Mouse (Mus musculus) thymus, adult 2 months (tissue): ENCODE results near the gene Donson. TPM values are rescaled to one million over a fixed set of nuclear protein-coding genes. Genes with fewer than 3 reads are reported as not detected.

Experiments used
- DNase-seq: peaks from one replicate; pipeline ENCODE4 v3.0.0; 2021
- H3K27ac ChIP-seq: fragments of 200-500 bp; 2 replicates; pipeline ENCODE4 v1.5.1; 2012; ENCODE audit warnings: low read length, control low read depth; ENCODE audit not compliant: control insufficient read depth, insufficient read depth
- H3K27me3 ChIP-seq: fragments of 200-500 bp; 2 replicates; pipeline ENCODE4 v1.6.1; 2012; ENCODE audit warnings: mild to moderate bottlenecking, low read length, moderate library complexity, mixed read lengths; ENCODE audit not compliant: control insufficient read depth, insufficient read depth
- H3K36me3 ChIP-seq: fragments of 200-500 bp; 2 replicates; pipeline ENCODE4 v1.6.1; 2012; ENCODE audit warnings: mild to moderate bottlenecking, low read length, moderate library complexity; ENCODE audit not compliant: control insufficient read depth, insufficient read depth
- H3K4me1 ChIP-seq: fragments of 200-500 bp; replicated peaks from 2 replicates; pipeline ENCODE4 v1.6.1; 2012; ENCODE audit warnings: low read length; ENCODE audit not compliant: control insufficient read depth, insufficient read depth
- H3K4me3 ChIP-seq: fragments of 200-500 bp; 2 replicates; pipeline ENCODE4 v1.5.1; 2012; ENCODE audit warnings: mild to moderate bottlenecking, low read length, control low read depth, moderate library complexity; ENCODE audit not compliant: control insufficient read depth, insufficient read depth
- CTCF ChIP-seq: fragments of 200-500 bp; IDR thresholded peaks from 2 replicates; pipeline ENCODE4 v1.5.1; 2012; ENCODE audit warnings: mild to moderate bottlenecking, control low read depth, low read length, moderate library complexity, borderline replicate concordance; ENCODE audit not compliant: control insufficient read depth, poor library complexity, insufficient read depth; ENCODE audit errors: extremely low read depth
- POLR2A ChIP-seq: fragments of 200-500 bp; IDR thresholded peaks from 2 replicates; pipeline ENCODE4 v1.6.1; 2012; ENCODE audit warnings: mild to moderate bottlenecking, low read length, control low read depth, moderate library complexity; ENCODE audit not compliant: control insufficient read depth, poor library complexity, insufficient read depth; ENCODE audit errors: extremely low read depth
- WGBS: fragments of 180-500 bp; shearing (Covaris S2); methylation state at CpG from one replicate; pipeline ENCODE4 v1.1.7; 2018; 5-methylcytosine and 5-hydroxymethylcytosine counted together
- polyA plus RNA-seq: library from polyadenylated mRNA; depleted of rRNA; stranded (reverse); fragments of >200 nt; gene quantifications from 2 replicates; pipeline ENCODE4 v1.2.3, GENCODE M21; 2012

The Donson gene
- polyA plus RNA-seq, 1 experiment: 19.5 TPM

GRCm38 (mm10) chr16:91710241-91710640 is 21.7 kb upstream of the Donson start:
- no peak overlapping the region for H3K27ac ChIP-seq
- H3K4me1 ChIP-seq: no peaks in the 10 kb centered on the region
- TF ChIP-seq POLR2A: no peak
- TF ChIP-seq CTCF: no peak
- DNase-seq: no peak
- no peak overlapping the region for H3K4me3 ChIP-seq
- H3K36me3 ChIP-seq: no peaks in the 10 kb centered on the region
- 96% methylated on average over 7 of the region's 7 CpGs for WGBS
- no peaks in the 10 kb centered on the region for H3K27me3 ChIP-seq

GRCm38 (mm10) chr16:91704603-91705340 is 16.2 kb upstream of the Donson start:
- Histone ChIP-seq H3K27me3 (no peaks in the 10 kb centered on the region), H3K27ac (no peak overlapping the region), H3K4me1 (no peaks in the 10 kb centered on the region), H3K4me3 (no peak overlapping the region), H3K36me3 (peaks cover 4% of the 10 kb centered on the region; the same call in 1 of the 2 replicates)
- no peak for TF ChIP-seq POLR2A
- no peak for TF ChIP-seq CTCF
- no peak for DNase-seq
- WGBS: 95% methylated on average over 14 of the region's 14 CpGs

DNA sequence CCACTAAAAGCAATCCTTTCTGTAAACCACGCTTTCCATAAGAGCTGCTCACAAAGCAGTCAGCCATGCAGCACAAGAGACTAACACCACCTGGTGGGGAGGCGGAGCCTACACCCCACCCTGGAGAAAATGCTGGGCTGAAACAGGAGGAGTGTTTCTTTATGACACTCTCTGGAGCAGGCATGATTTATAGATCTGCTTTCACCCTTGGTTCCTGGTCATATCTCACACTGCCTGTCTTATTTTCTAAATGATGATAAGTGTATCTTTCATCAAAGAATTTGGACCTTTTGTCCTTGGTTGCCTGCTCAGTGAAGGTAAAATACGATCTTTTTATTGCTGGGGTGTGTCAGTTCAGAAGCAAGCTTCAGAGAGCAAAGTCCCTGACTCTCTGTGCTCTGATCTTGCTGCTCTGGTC is 14.2 kb upstream of the Donson start:
- Histone ChIP-seq H3K36me3 (peaks cover 4% of the 10 kb centered on the region; the same call in 1 of the 2 replicates), H3K4me3 (no peak overlapping the region), H3K4me1 (no peaks in the 10 kb centered on the region), H3K27ac (no peak overlapping the region), H3K27me3 (no peaks in the 10 kb centered on the region)
- TF ChIP-seq CTCF: no peak
- no peak for TF ChIP-seq POLR2A
- no peak for DNase-seq
- 93% methylated on average over 3 of the region's 3 CpGs for WGBS

- Histone ChIP-seq H3K36me3 (peaks cover 4% of the 10 kb centered on the region; the same call in 1 of the 2 replicates), H3K27ac (no peak overlapping the region), H3K4me3 (no peak overlapping the region), H3K27me3 (no peaks in the 10 kb centered on the region), H3K4me1 (no peaks in the 10 kb centered on the region)
- WGBS: 96% methylated on average over 13 of the region's 13 CpGs
- TF ChIP-seq POLR2A: no peak
- DNase-seq: no peak
Observed at GRCm38 (mm10) chr16:91701908-91702307, 13.3 kb upstream of the Donson start.

GRCm38 (mm10) chr16:91698995-91699394 is 10.4 kb upstream of the Donson start:
- no peaks in the 10 kb centered on the region; the same call in 1 of the 2 replicates for H3K4me1 ChIP-seq
- H3K27me3 ChIP-seq: no peaks in the 10 kb centered on the region
- TF ChIP-seq CTCF (no peak), POLR2A (no peak)
- no peak overlapping the region for H3K27ac ChIP-seq
- H3K36me3 ChIP-seq: peaks cover 4% of the 10 kb centered on the region; the same call in 1 of the 2 replicates
- WGBS: 100% methylated on average over 1 of the region's 1 CpGs
- no peak overlapping the region for H3K4me3 ChIP-seq
- DNase-seq: no peak

DNA sequence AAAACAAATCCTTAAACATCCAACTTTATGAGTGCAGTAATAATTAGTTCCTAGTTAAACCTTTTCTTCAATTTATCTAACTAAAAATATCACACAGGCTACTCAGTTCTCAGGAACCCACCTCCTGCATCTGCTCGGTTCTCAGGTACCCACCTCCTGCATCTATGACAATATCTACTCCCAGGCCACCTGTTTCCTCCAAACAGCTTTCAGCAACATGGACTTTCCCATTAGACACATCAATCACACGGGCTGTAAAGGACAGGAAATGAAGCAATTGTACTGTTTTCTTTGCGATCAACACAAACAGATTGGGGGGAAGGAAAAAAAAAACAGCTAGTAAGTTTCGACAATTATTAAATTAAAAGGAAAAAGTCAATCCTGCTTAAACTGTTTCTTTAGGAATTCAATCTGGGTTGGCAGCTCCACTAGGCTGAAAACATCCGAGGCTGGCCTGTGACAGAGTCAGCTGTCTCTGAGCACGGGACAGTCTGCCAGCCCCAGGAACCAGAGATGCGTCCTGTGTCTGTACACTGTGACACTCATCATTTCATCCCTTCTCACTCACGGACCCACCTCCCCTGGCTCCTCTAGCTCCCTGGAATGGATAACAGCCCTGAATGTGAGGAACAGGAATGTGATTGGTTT is 6.7 kb upstream of the Donson start:
- no peaks in the 10 kb centered on the region; the same call in 1 of the 2 replicates for H3K4me1 ChIP-seq
- no peaks in the 10 kb centered on the region for H3K27me3 ChIP-seq
- H3K4me3 ChIP-seq: no peak overlapping the region
- no peak overlapping the region for H3K27ac ChIP-seq
- H3K36me3 ChIP-seq: peaks cover 1% of the 10 kb centered on the region; the same call in 1 of the 2 replicates
- no peak for DNase-seq
- TF ChIP-seq POLR2A (no peak), CTCF (no peak)
- WGBS: 54% methylated on average over 8 of the region's 8 CpGs
